Mouse (Mus musculus) CH12.LX (cell line): ENCODE measurements around the gene Ppef2.

Experiments
- CTCF ChIP-seq, 2 experiments: IDR thresholded peaks in 1 of 2; conservative IDR thresholded peaks in 1 of 2; 2 replicates each; pipeline ENCODE4 v1.5.1; 2011 to 2012; ENCODE audit warnings: low read depth in 2 of 2, low read length in 2 of 2, improper control_type of control experiment in 1 of 2, inconsistent platforms in 1 of 2, mild to moderate bottlenecking in 1 of 2, moderate library complexity in 1 of 2
- E2F4 ChIP-seq: IDR thresholded peaks from 2 replicates; pipeline ENCODE4 v1.6.1; 2011; ENCODE audit warnings: low read depth, low read length, improper control_type of control experiment; ENCODE audit not compliant: insufficient replicate concordance
- EP300 ChIP-seq: IDR thresholded peaks from 2 replicates; pipeline ENCODE4 v1.6.1; 2011; ENCODE audit warnings: low read length, improper control_type of control experiment
- JUND ChIP-seq: conservative IDR thresholded peaks from 2 replicates; pipeline ENCODE4 v1.6.1; 2011; ENCODE audit warnings: low read depth, low read length, improper control_type of control experiment
- MEF2A ChIP-seq: IDR thresholded peaks from 2 replicates; pipeline ENCODE4 v1.6.1; 2014; ENCODE audit warnings: low read depth, mild to moderate bottlenecking, inconsistent platforms, low read length, improper control_type of control experiment, borderline replicate concordance
- MXI1 ChIP-seq: IDR thresholded peaks from 2 replicates; pipeline ENCODE4 v1.6.1; 2011; ENCODE audit warnings: mild to moderate bottlenecking, low read depth, low read length, improper control_type of control experiment
- MYC ChIP-seq: IDR thresholded peaks from 2 replicates; pipeline ENCODE4 v1.6.1; 2011; ENCODE audit warnings: low read depth, mild to moderate bottlenecking, improper control_type of control experiment, low read length
- POLR2A ChIP-seq: IDR thresholded peaks from 2 replicates; pipeline ENCODE4 v1.6.1; 2011; ENCODE audit warnings: low read depth, mild to moderate bottlenecking, improper control_type of control experiment, low read length
- POLR2AphosphoS2 ChIP-seq: IDR thresholded peaks from 2 replicates; pipeline ENCODE4 v1.6.1; 2011; ENCODE audit warnings: low read depth, low read length, improper control_type of control experiment
- SIN3A ChIP-seq: IDR thresholded peaks from 2 replicates; pipeline ENCODE4 v1.6.1; 2012; ENCODE audit warnings: low read length, improper control_type of control experiment, inconsistent platforms
- USF1 ChIP-seq: IDR thresholded peaks from 2 replicates; pipeline ENCODE4 v1.6.1; 2014; ENCODE audit warnings: low read depth, mild to moderate bottlenecking, inconsistent platforms, low read length, improper control_type of control experiment
- ZKSCAN1 ChIP-seq: IDR thresholded peaks from 2 replicates; pipeline ENCODE4 v1.6.1; 2012; ENCODE audit warnings: low read depth, inconsistent platforms, low read length, improper control_type of control experiment, borderline replicate concordance
- ZNF384 ChIP-seq: IDR thresholded peaks from 2 replicates; pipeline ENCODE4 v1.6.1; 2012; ENCODE audit warnings: low read depth, low read length, improper control_type of control experiment, inconsistent platforms

GRCm38 (mm10) chr5:92244900-92245299, 11.2 kb downstream of the Ppef2 start:
- TF ChIP-seq CTCF (conservative IDR thresholded peaks at IDR 0.05 in 1 of 2, IDR thresholded peaks at IDR 0.05 in 1 of 2; ENCODE audit: low read depth in 2 of 2, low read length in 2 of 2) (no peak), SIN3A (no peak), POLR2AphosphoS2 (no peak), ZNF384 (no peak), POLR2A (no peak), USF1 (no peak), E2F4 (no peak), MXI1 (no peak), MEF2A (no peak), JUND (no peak), EP300 (no peak), ZKSCAN1 (no peak), MYC (no peak)
